Mouse (Mus musculus) heart, postnatal 0 days (tissue): ENCODE measurements around the gene Aamp.

Experiments
- CTCF ChIP-seq: IDR thresholded peaks from 2 replicates; pipeline ENCODE4 v1.5.1; 2016; ENCODE audit warnings: antibody characterized with exemption, control low read depth, low read depth
- EP300 ChIP-seq: IDR thresholded peaks from 2 replicates; pipeline ENCODE4 v1.6.1; 2016; ENCODE audit warnings: antibody characterized with exemption, low read depth

GRCm38 (mm10) chr1:74308001-74308964, 23.7 kb upstream of the Aamp start:
- TF ChIP-seq EP300 = no peak
- TF ChIP-seq CTCF = no peak
